In genomic region chr10:70364976-70365345, GRCm38 (mm10) we compare ENCODE assay signal across 26 mouse cellular contexts.
"Had no signal": no experiment of that assay in that cellular context is flagged by ENCODE, and none has a peak within 500 bp of the region (broad histone marks: within the 10 kb centered on the region; RNA-seq: fewer than 3 reads in every experiment).

No protein-coding gene starts in this region.

- H3K4me3 ChIP-seq: gastrocnemius, adult 2 months; heart, embryonic 10.5 days; heart, embryonic 12.5 days; hindbrain, embryonic 13.5 days; hindbrain, embryonic 15.5 days; kidney, embryonic 15.5 days; left cerebral cortex, adult 2 months; limb, embryonic 10.5 days; limb, embryonic 12.5 days; liver, embryonic 13.5 days; liver, embryonic 15.5 days had no signal

- DNase-seq: gastrocnemius, adult 2 months; gastrocnemius, postnatal 10 days; gastrocnemius, postnatal 25 days; heart, adult 18-20 months; heart, postnatal 14 days; heart, postnatal 36 days; kidney, adult 11 months; kidney, adult 2 months; kidney, adult 9 months; kidney, postnatal 14 days; kidney, postnatal 36 days; liver; liver, embryonic 13.5 days; liver, postnatal 0 days had no signal

- H3K27me3 ChIP-seq: heart, embryonic 12.5 days; hindbrain, embryonic 13.5 days; hindbrain, embryonic 15.5 days; kidney, embryonic 15.5 days; limb, embryonic 12.5 days; liver, embryonic 13.5 days; liver, embryonic 15.5 days had no signal

- H3K4me2 ChIP-seq: heart, embryonic 12.5 days; hindbrain, embryonic 13.5 days; hindbrain, embryonic 15.5 days; kidney, embryonic 15.5 days; limb, embryonic 12.5 days; liver, embryonic 11.5 days; liver, embryonic 13.5 days; liver, embryonic 15.5 days had no signal

- H3K36me3 ChIP-seq: heart, embryonic 10.5 days; heart, embryonic 12.5 days; hindbrain, embryonic 13.5 days; hindbrain, embryonic 15.5 days; kidney, embryonic 15.5 days; limb, embryonic 10.5 days; limb, embryonic 12.5 days; liver, embryonic 13.5 days; liver, embryonic 15.5 days had no signal

- H3K9ac ChIP-seq: heart, embryonic 12.5 days; hindbrain, embryonic 13.5 days; hindbrain, embryonic 15.5 days; kidney, embryonic 15.5 days; limb, embryonic 12.5 days; liver, embryonic 13.5 days; liver, embryonic 15.5 days; liver, postnatal 0 days had no signal

- H3K27ac ChIP-seq: gastrocnemius, adult 2 months; heart, embryonic 10.5 days; hindbrain, embryonic 13.5 days; hindbrain, embryonic 15.5 days; kidney, embryonic 15.5 days; kidney, postnatal 0 days; left cerebral cortex, adult 2 months; limb, embryonic 10.5 days; limb, embryonic 12.5 days; liver, embryonic 13.5 days; liver, embryonic 15.5 days had no signal

- ATAC-seq: intestine, embryonic 16.5 days; liver, postnatal 0 days had no signal

- H3K9me3 ChIP-seq: heart, embryonic 10.5 days; hindbrain, embryonic 13.5 days; hindbrain, embryonic 15.5 days; kidney, embryonic 15.5 days; limb, embryonic 10.5 days; limb, embryonic 12.5 days; liver, embryonic 13.5 days; liver, embryonic 15.5 days had no signal

- H3K4me1 ChIP-seq: heart, embryonic 12.5 days; liver, embryonic 13.5 days; liver, embryonic 15.5 days had no signal
